Mouse (Mus musculus) small intestine, adult 2 months (tissue): ENCODE data around the gene Zfp790.

Experiments
- CTCF ChIP-seq: fragments of 200-500 bp; IDR thresholded peaks from 2 replicates; pipeline ENCODE4 v1.5.1; 2012; ENCODE audit warnings: low read depth, mild to moderate bottlenecking, control low read depth, inconsistent platforms, low read length, moderate library complexity, mixed read lengths; ENCODE audit not compliant: insufficient replicate concordance, insufficient read length; ENCODE audit errors: extremely low read depth
- POLR2A ChIP-seq: fragments of 200-500 bp; IDR thresholded peaks from 2 replicates; pipeline ENCODE4 v1.6.1; 2012; ENCODE audit warnings: low read depth, mild to moderate bottlenecking, control low read depth, inconsistent platforms, low read length, moderate library complexity

DNA sequence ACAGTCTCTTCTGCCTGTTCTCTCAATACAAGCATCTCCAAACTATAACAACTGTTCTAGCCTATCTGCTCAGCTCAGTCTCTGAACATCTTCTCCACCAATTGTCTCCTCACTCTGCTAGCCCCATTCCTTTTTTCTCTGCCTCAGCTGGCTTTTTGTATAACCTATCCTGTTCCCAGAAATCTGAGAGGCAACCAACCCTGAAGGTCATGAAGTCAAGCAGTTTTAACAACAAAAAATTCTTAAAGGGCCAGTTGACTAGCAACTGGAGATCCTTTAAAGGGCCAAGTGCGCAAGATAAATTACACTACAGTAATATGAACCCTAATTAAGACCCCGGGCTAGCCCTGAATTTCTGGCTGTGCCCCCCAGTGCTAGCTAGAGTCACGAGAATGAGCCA is 41.5 kb upstream of the Zfp790 start:
- no peak for TF ChIP-seq POLR2A
- no peak for TF ChIP-seq CTCF
